Mouse (Mus musculus): ENCODE data around the gene Gfra1. TPM values are rescaled to one million over a fixed set of nuclear protein-coding genes. Genes with fewer than 3 reads are reported as not detected.

Gfra1 gene
- total and polyA plus RNA-seq, 2 experiments from 2014 or later, result 32.3 to 59.8 TPM

DNA sequence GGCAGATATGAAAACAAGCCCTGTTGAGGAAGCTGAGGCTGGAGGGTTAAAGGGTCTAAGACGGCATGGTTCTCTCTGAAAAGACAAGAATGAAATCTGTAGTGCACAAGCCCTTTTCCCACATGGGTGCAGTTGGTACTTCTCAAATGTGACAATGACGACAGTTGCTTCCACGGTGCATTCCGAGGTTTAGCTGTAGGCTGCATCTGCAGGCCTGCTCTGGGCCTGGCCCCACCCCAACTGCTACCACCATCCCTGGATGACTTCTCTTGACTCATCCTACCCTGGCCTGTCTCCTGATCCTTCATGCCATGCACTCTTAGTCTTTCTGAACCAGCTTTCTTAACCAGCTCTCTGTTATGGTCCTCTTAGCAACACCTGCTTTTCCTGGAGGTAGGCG lies 22.9 kb downstream of the Gfra1 start:
- Histone ChIP-seq H3K27ac (no peak overlapping the region), H3K4me1 (ENCODE audit: insufficient read depth, low read length) (no peaks in the 10 kb centered on the region), H3K9me3 (ENCODE audit: low read length) (no peaks in the 10 kb centered on the region), H3K9ac (replicated peaks; ENCODE audit: low read length) (no peak overlapping the region), H3K4me2 (ENCODE audit: low read depth, low read length) (no peak overlapping the region), H3K4me3 (ENCODE audit: low read length) (no peak overlapping the region), H3K27me3 (ENCODE audit: insufficient read depth, low read length) (no peaks in the 10 kb centered on the region), H3K36me3 (ENCODE audit: insufficient read depth, low read length) (no peaks in the 10 kb centered on the region)
- WGBS, result 86% methylated on average over 5 of the region's 5 CpGs
- no peak for TF ChIP-seq CTCF (IDR thresholded peaks at IDR 0.05; ENCODE audit: low read depth)
- DNase-seq (ENCODE audit: low spot score), result no peak
- ATAC-seq, result no peak

DNA sequence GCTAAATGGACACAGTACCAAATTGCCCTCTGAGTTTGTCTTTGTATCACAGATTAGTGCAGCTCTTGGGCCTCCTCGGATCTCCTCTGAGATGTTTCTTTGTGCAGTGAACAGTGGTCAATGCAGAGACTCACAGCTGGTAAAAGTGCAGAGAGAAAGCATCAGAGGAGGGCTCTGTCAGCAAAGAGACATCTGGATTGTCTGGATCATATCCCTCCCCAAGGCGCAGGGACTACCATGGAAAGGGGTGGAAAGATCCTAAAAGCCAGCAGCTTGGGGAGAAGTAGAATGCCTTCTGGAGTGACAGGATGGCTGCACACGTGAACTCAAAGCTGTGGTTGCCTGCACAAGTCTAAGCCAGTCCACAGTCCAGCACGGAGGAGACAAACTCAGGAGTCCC lies 27.2 kb downstream of the Gfra1 start:
- TF ChIP-seq CTCF (IDR thresholded peaks at IDR 0.05; ENCODE audit: low read depth), result no peak
- Histone ChIP-seq H3K4me3 (ENCODE audit: low read length) (no peak overlapping the region), H3K9me3 (ENCODE audit: low read length) (no peaks in the 10 kb centered on the region), H3K27ac (no peak overlapping the region), H3K27me3 (ENCODE audit: insufficient read depth, low read length) (no peaks in the 10 kb centered on the region), H3K4me1 (ENCODE audit: insufficient read depth, low read length) (no peaks in the 10 kb centered on the region), H3K9ac (replicated peaks; ENCODE audit: low read length) (no peak overlapping the region), H3K36me3 (ENCODE audit: insufficient read depth, low read length) (no peaks in the 10 kb centered on the region), H3K4me2 (ENCODE audit: low read depth, low read length) (no peak overlapping the region)
- ATAC-seq (no peak), DNase-seq (ENCODE audit: low spot score) (no peak)
- 84% methylated on average over 4 of the region's 4 CpGs for WGBS

- Histone ChIP-seq H3K4me3 (ENCODE audit: low read length) (no peak overlapping the region), H3K9ac (replicated peaks; ENCODE audit: low read length) (no peak overlapping the region), H3K4me1 (ENCODE audit: insufficient read depth, low read length) (no peaks in the 10 kb centered on the region), H3K36me3 (ENCODE audit: insufficient read depth, low read length) (no peaks in the 10 kb centered on the region), H3K27ac (no peak overlapping the region), H3K9me3 (ENCODE audit: low read length) (no peaks in the 10 kb centered on the region), H3K4me2 (ENCODE audit: low read depth, low read length) (no peak overlapping the region), H3K27me3 (ENCODE audit: insufficient read depth, low read length) (no peaks in the 10 kb centered on the region)
- DNase-seq (ENCODE audit: low spot score) (no peak), ATAC-seq (no peak)
- 81% methylated on average over 2 of the region's 2 CpGs for WGBS
- no peak for TF ChIP-seq CTCF (IDR thresholded peaks at IDR 0.05; ENCODE audit: low read depth)
These were observed 28.4 kb downstream of the Gfra1 start for GRCm38 (mm10) chr19:58427348-58427747.

DNA sequence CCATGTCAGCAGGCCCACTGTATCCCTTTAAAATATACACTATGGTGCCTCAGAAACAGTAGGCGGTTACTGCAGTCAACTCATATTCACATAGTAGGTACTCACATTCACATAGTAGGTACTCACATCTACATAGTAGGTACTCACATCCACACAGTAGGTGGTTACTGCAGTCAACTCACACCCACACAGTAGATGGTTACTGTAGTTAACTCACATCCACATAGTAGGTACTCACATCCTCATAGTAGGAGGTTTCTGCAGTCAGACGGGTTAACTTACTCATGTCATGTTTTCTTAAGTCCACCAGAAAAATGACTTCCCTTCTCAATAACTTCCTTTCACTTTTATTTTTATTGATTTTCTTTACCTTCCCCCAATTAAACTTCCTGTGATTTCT lies 30.8 kb downstream of the Gfra1 start:
- 94% methylated on average over 2 of the region's 2 CpGs for WGBS
- H3K4me1 ChIP-seq (ENCODE audit: insufficient read depth, low read length), result no peaks in the 10 kb centered on the region
- no peak overlapping the region for H3K4me2 ChIP-seq (ENCODE audit: low read depth, low read length)
- H3K4me3 ChIP-seq (ENCODE audit: low read length), result no peak overlapping the region
- no peak overlapping the region for H3K9ac ChIP-seq (replicated peaks; ENCODE audit: low read length)
- H3K36me3 ChIP-seq (ENCODE audit: insufficient read depth, low read length), result no peaks in the 10 kb centered on the region
- no peak for DNase-seq (ENCODE audit: low spot score)
- no peak for ATAC-seq
- no peak overlapping the region for H3K27ac ChIP-seq
- no peak for TF ChIP-seq CTCF (IDR thresholded peaks at IDR 0.05; ENCODE audit: low read depth)
- H3K9me3 ChIP-seq (ENCODE audit: low read length), result no peaks in the 10 kb centered on the region
- H3K27me3 ChIP-seq (ENCODE audit: insufficient read depth, low read length), result no peaks in the 10 kb centered on the region

DNA sequence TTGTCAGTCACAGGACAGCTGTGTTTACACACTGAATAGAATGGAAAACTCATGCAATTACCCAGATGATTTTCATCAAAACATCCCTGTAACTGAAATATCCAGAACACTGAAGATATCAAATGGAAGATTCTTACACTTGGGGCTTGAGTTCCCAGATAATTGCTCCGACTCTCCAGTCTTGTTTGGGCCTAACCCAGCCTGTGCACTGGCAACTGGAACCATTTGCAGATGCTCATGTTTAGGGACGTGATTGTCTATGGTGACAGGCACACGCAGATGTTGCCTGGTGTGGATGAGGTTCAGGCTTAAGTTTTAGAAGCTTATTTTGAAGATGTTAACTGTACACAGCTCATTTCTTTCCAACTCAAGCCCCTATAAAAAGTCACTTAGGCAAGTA lies 31.5 kb downstream of the Gfra1 start:
- Histone ChIP-seq H3K9me3 (ENCODE audit: low read length) (no peaks in the 10 kb centered on the region), H3K36me3 (ENCODE audit: insufficient read depth, low read length) (no peaks in the 10 kb centered on the region), H3K4me2 (ENCODE audit: low read depth, low read length) (no peak overlapping the region), H3K27ac (no peak overlapping the region), H3K9ac (replicated peaks; ENCODE audit: low read length) (no peak overlapping the region), H3K4me1 (ENCODE audit: insufficient read depth, low read length) (no peaks in the 10 kb centered on the region), H3K27me3 (ENCODE audit: insufficient read depth, low read length) (no peaks in the 10 kb centered on the region), H3K4me3 (ENCODE audit: low read length) (no peak overlapping the region)
- 85% methylated on average over 3 of the region's 3 CpGs for WGBS
- DNase-seq (ENCODE audit: low spot score) (no peak), ATAC-seq (no peak)
- no peak for TF ChIP-seq CTCF (IDR thresholded peaks at IDR 0.05; ENCODE audit: low read depth)

DNA sequence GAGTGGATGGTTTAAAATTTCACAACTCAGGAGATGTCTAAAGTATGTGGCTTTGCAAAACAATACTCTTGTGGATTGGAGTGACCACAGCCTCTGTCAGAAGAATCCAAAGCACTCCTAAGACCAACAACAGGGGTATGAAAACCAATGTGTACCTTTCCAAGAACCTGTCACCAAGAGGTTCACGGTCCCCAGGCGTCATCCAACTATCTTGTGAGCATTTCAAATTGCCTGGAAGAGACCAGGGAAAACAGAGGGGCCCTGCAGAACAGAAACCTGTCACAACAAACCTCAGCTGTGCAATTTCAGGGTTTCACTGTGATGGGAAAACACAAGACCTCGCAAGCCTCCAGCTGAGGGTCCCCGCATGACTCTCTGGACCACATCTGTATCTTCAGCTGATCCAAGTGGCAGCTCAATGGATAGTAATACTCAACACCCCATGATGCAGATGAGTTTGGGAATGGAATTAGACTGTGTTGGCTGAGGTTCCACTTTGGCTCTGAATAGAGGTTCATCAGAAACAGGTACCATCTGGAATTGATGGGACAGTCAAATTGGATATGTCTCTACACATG lies 32.7 kb downstream of the Gfra1 start:
- H3K9me3 ChIP-seq (ENCODE audit: low read length), result no peaks in the 10 kb centered on the region
- H3K27me3 ChIP-seq (ENCODE audit: insufficient read depth, low read length), result no peaks in the 10 kb centered on the region
- no peak overlapping the region for H3K4me3 ChIP-seq (ENCODE audit: low read length)
- TF ChIP-seq CTCF (IDR thresholded peaks at IDR 0.05; ENCODE audit: low read depth), result no peak
- ATAC-seq (no peak), DNase-seq (ENCODE audit: low spot score) (peak; percentile 42)
- no peak overlapping the region for H3K27ac ChIP-seq
- WGBS, result 85% methylated on average over 4 of the region's 4 CpGs
- no peak overlapping the region for H3K9ac ChIP-seq (replicated peaks; ENCODE audit: low read length)
- H3K36me3 ChIP-seq (ENCODE audit: insufficient read depth, low read length), result no peaks in the 10 kb centered on the region
- no peaks in the 10 kb centered on the region for H3K4me1 ChIP-seq (ENCODE audit: insufficient read depth, low read length)
- no peak overlapping the region for H3K4me2 ChIP-seq (ENCODE audit: low read depth, low read length)

DNA sequence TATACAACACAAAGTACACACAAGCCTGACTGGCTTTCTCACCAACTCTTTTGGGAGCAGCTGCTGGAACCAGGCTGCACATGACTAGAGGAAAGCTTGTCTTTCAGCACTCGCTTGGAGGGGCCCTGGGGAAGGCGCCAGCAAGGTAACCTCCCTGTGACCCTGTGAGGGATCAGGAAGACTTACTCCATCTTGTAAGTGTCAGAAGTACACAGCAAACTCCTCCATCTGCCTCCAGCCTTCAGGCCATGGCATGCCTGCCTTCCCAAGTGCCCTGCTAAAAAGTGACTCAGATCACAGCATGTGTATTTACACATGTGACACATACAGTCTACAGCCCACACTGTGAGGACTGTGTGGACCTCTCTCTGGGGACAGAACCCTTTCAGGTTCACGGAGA lies 36.0 kb downstream of the Gfra1 start:
- no peak for ATAC-seq

More for the DNA sequence above, 36.0 kb downstream of the Gfra1 start:
- no peak for TF ChIP-seq CTCF (IDR thresholded peaks at IDR 0.05; ENCODE audit: low read depth)
- H3K4me3 ChIP-seq (ENCODE audit: low read length), result no peak overlapping the region
- H3K9ac ChIP-seq (replicated peaks; ENCODE audit: low read length), result no peak overlapping the region
- no peak overlapping the region for H3K4me2 ChIP-seq (ENCODE audit: low read depth, low read length)
- H3K27ac ChIP-seq, result no peak overlapping the region
- no peaks in the 10 kb centered on the region for H3K27me3 ChIP-seq (ENCODE audit: insufficient read depth, low read length)
- no peaks in the 10 kb centered on the region for H3K4me1 ChIP-seq (ENCODE audit: insufficient read depth, low read length)
- no peaks in the 10 kb centered on the region for H3K9me3 ChIP-seq (ENCODE audit: low read length)
- no peak for DNase-seq (ENCODE audit: low spot score)
- H3K36me3 ChIP-seq (ENCODE audit: insufficient read depth, low read length), result no peaks in the 10 kb centered on the region
- 46% methylated on average over 3 of the region's 3 CpGs for WGBS
